Mouse (Mus musculus) heart, postnatal 0 days (tissue): Measurements from ENCODE around the gene Gm26992. TPM values are rescaled to one million over a fixed set of nuclear protein-coding genes. Genes with fewer than 3 reads are reported as not detected.

Experiments used
- ATAC-seq: fragments of 200-750 bp; cut with Nextera tagmentation; 2 replicates; pipeline ENCODE4 v1.8.0; 2017; ENCODE audit warnings: low read depth, moderate number of reproducible peaks, moderate library complexity; ENCODE audit not compliant: insufficient read depth
- DNase-seq: peaks from one replicate; pipeline ENCODE4 v3.0.0-alpha.2; 2016; ENCODE audit warnings: low spot score
- H3K27ac ChIP-seq: fragments of 300-500 bp; sonication (generic); 2 replicates; pipeline ENCODE4 v1.5.1; 2014; ENCODE audit warnings: low read depth, mild to moderate bottlenecking
- H3K27me3 ChIP-seq: fragments of 300-500 bp; sonication (generic); 2 replicates; pipeline ENCODE4 v1.6.1; 2014; ENCODE audit warnings: low read length, mixed read lengths; ENCODE audit not compliant: control insufficient read depth, insufficient read depth
- H3K36me3 ChIP-seq: fragments of 300-500 bp; sonication (generic); replicated peaks from 2 replicates; pipeline ENCODE4 v1.6.1; 2014; ENCODE audit warnings: low read length, mixed read lengths; ENCODE audit not compliant: control insufficient read depth, insufficient read depth
- H3K4me1 ChIP-seq: fragments of 300-500 bp; sonication (generic); 2 replicates; pipeline ENCODE4 v1.6.1; 2014; ENCODE audit warnings: antibody characterized with exemption; ENCODE audit not compliant: control insufficient read depth, insufficient read depth
- H3K4me2 ChIP-seq: fragments of 300-500 bp; sonication (generic); 2 replicates; pipeline ENCODE4 v1.6.1; 2014; ENCODE audit warnings: low read depth, mild to moderate bottlenecking, low read length, moderate library complexity
- H3K4me3 ChIP-seq: fragments of 300-500 bp; sonication (generic); 2 replicates; pipeline ENCODE4 v1.5.1; 2014; ENCODE audit warnings: low read depth, low read length
- H3K9ac ChIP-seq: fragments of 300-500 bp; sonication (generic); replicated peaks from 2 replicates; pipeline ENCODE4 v1.6.1; 2014; ENCODE audit warnings: low read depth, low read length, mixed read lengths
- H3K9me3 ChIP-seq: fragments of 300-500 bp; sonication (generic); replicated peaks from 2 replicates; pipeline ENCODE4 v1.6.1; 2016; ENCODE audit warnings: low read length; ENCODE audit not compliant: control insufficient read depth
- CTCF ChIP-seq: IDR thresholded peaks from 2 replicates; pipeline ENCODE4 v1.5.1; 2016; ENCODE audit warnings: antibody characterized with exemption, control low read depth, low read depth
- EP300 ChIP-seq: IDR thresholded peaks from 2 replicates; pipeline ENCODE4 v1.6.1; 2016; ENCODE audit warnings: antibody characterized with exemption, low read depth
- WGBS: fragments of 180-500 bp; shearing (Covaris S2); extraction: QIAGEN DNeasy Blood & Tissue Kit; methylation state at CpG from one replicate; pipeline ENCODE4 v1.1.7; 2014; 5-methylcytosine and 5-hydroxymethylcytosine counted together
- polyA plus RNA-seq: library from polyadenylated mRNA; unstranded; fragments of >200 nt; fragmentation: Nextera tagmentation; extraction: Ambion mirVana; gene quantifications from 2 replicates; pipeline ENCODE4 v1.2.1, GENCODE M21; 2015
- total RNA-seq: library from RNA; depleted of rRNA; stranded (reverse); fragments of >200 nt; gene quantifications from 2 replicates; pipeline ENCODE4 v1.2.3, GENCODE M21; 2014; ENCODE audit warnings: low replicate concordance

Gm26992 gene
- total and polyA plus RNA-seq, 2 experiments from 2014 or later, result not detected

DNA sequence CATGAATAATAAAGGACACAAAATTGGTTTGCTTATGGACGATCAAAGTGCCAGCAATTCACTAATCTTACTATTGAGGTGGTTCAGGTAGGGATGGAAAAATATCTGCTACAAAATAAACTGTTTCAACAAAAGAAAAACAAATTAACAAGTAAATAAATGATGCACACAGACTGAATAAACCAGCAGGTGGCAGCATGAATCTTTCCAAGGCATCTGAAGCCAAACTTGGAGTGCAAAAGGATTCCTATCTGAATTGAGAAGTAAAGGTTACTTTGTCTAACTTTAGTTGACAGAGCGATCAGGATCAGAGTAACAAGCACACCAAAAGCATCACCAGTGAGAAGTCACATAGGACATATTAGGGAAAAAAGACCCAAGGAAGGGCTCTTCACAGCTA lies 62.2 kb downstream of the Gm26992 start:
- ATAC-seq, result no peak
- DNase-seq, result peak; percentile 62
- WGBS, result 15% methylated on average over 2 of the region's 2 CpGs
- no peaks in the 10 kb centered on the region for H3K9me3 ChIP-seq
- H3K27ac ChIP-seq, result no peak overlapping the region
- H3K4me1 ChIP-seq, result no peaks in the 10 kb centered on the region
- peak; percentile 79 for TF ChIP-seq CTCF
- TF ChIP-seq EP300, result no peak
- H3K27me3 ChIP-seq, result no peaks in the 10 kb centered on the region
- no peaks in the 10 kb centered on the region for H3K36me3 ChIP-seq
- no peak overlapping the region for H3K9ac ChIP-seq
- H3K4me3 ChIP-seq, result peak overlapping the region; percentile 51; the same call in 1 of the 2 replicates
- peak overlapping the region; percentile 57 for H3K4me2 ChIP-seq

GRCm38 (mm10) chrX:103490853-103491252 lies 69.0 kb downstream of the Gm26992 start:
- 70% methylated on average over 2 of the region's 2 CpGs for WGBS
- no peak overlapping the region for H3K4me2 ChIP-seq
- DNase-seq (no peak), ATAC-seq (no peak)
- H3K4me3 ChIP-seq, result no peak overlapping the region
- TF ChIP-seq EP300 (no peak), CTCF (no peak)
- no peak overlapping the region for H3K27ac ChIP-seq
- H3K9ac ChIP-seq, result no peak overlapping the region
- no peaks in the 10 kb centered on the region for H3K9me3 ChIP-seq
- peaks cover 6% of the 10 kb centered on the region; the same call in 1 of the 2 replicates for H3K4me1 ChIP-seq
- no peaks in the 10 kb centered on the region for H3K36me3 ChIP-seq
- no peaks in the 10 kb centered on the region for H3K27me3 ChIP-seq

DNA sequence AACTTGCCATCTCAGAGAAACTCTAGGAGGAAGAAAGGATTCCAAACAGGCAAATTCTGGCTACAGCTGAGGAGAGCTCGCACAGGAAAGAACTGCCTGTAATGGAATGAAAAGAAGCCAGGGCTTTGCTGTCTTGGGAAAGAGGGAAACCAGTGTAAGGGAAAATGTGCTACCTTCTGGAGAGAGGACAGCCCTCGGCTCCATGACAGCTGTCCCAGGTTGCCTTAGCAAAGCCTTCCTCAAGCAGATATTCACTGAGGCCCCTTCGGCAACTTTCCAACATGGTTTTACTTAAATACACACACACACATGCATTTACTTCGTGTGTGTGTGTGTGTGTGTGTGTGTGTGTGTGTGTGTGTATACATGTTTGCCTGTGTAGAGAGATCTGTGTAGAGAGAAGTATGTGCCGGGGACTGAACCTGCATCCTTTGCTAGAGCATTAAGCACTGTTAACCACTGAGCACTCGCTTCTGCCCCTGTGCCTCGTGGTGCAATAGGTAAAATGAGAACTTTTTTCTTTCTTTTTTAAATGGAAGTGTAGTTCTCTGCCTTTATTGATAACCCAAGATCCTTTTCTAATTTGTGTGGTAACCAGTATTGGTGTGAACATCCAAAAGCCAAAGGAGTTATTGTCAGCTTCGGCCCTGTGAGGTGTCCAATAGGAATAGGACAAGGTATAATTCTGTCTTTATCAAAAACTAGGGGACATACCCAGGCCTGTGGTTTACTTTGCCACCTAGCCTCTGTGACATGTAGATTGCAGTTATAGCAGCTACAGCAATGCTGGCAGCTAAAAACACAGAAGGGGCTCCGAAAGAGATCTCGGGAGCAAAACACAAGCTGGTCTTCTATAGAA lies 70.8 kb downstream of the Gm26992 start:
- Histone ChIP-seq H3K27me3 (no peaks in the 10 kb centered on the region), H3K4me2 (peak overlapping the region; percentile 61), H3K4me1 (peaks cover 6% of the 10 kb centered on the region; the same call in 1 of the 2 replicates), H3K9ac (peak overlapping the region; percentile 81), H3K4me3 (peak overlapping the region; percentile 71), H3K36me3 (peaks cover 8% of the 10 kb centered on the region; the same call in 1 of the 2 replicates), H3K27ac (peak overlapping the region; percentile 97), H3K9me3 (no peaks in the 10 kb centered on the region)
- no peak for TF ChIP-seq EP300
- TF ChIP-seq CTCF, result no peak
- 44% methylated on average over 10 of the region's 10 CpGs for WGBS
- ATAC-seq (no peak), DNase-seq (no peak)

DNA sequence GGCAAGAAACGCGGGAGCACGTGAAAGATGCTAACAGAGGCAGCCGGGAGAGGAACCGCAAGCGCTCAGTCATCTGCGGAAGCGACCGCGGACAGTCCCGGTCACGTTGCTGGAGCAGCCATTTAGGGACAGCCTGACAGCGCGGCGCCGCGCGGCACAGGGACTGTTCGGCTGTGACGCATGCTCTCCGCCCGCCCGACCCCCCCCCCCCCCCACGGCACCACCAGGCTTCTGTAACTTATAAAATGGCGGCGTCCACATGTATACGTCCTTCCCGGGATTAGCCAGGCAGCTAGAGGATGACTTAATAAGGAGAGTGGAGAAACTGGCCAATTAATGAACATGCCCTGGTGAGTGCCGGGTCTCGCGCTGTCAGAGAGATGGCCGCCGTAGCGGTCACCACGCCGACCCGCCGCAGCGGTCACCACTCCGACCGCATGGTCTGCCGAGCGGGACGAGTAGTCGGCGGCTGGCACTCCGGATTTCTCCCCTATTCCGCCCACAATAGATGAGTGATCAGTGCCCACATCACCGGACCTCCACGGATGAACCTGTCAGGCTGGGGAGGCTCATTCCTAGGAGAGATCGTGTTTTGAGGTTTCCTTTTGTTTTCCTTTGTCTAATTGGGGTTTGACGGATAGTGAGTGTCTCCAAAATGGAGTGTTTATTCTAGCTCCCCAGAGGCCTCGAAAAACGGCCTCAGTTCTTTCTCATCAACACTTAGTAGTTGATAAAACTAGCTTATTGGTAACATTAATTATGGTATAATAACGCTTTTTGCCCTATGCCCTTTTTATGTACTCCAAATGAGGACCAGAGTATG lies 71.8 kb downstream of the Gm26992 start:
- no peaks in the 10 kb centered on the region for H3K9me3 ChIP-seq
- peak overlapping the region; percentile 81 for H3K9ac ChIP-seq
- peaks cover 8% of the 10 kb centered on the region; the same call in 1 of the 2 replicates for H3K36me3 ChIP-seq
- TF ChIP-seq EP300, result no peak
- no peak for TF ChIP-seq CTCF
- DNase-seq (peak; percentile 89), ATAC-seq (peak; percentile 97)
- peak overlapping the region; percentile 97 for H3K27ac ChIP-seq
- peaks cover 6% of the 10 kb centered on the region; the same call in 1 of the 2 replicates for H3K4me1 ChIP-seq
- under 1% methylated on average over 47 of the region's 55 CpGs for WGBS
- H3K27me3 ChIP-seq, result no peaks in the 10 kb centered on the region
- peak overlapping the region; percentile 61 for H3K4me2 ChIP-seq
- peak overlapping the region; percentile 71 for H3K4me3 ChIP-seq

DNA sequence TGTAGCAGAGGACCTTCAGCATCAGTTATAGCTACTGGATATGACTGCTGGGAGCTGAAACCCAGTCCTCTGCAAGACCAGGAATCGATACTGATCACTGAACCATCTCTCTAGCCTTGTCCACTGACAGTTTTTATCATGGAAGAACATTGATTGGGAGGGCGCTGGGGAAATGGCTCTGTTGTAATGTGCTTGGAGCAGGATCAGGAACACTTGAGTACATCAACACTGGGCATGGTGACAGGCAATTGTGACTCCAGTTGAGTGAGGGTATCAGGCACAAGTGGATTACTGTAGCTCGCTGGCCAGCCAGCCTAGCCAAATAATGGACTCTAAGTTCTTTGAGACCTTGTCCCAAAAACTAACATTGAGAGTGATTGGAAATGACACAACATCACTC lies 77.6 kb downstream of the Gm26992 start:
- Histone ChIP-seq H3K36me3 (peaks cover 12% of the 10 kb centered on the region), H3K4me1 (peaks cover 6% of the 10 kb centered on the region; the same call in 1 of the 2 replicates), H3K4me2 (no peak overlapping the region), H3K27ac (no peak overlapping the region), H3K9ac (no peak overlapping the region), H3K27me3 (no peaks in the 10 kb centered on the region), H3K4me3 (no peak overlapping the region), H3K9me3 (no peaks in the 10 kb centered on the region)
- TF ChIP-seq EP300, result no peak
- no peak for TF ChIP-seq CTCF
- DNase-seq, result peak; percentile 35
- WGBS, result 44% methylated on average over 3 of the region's 3 CpGs
- no peak for ATAC-seq
